18 mouse cellular contexts compared by ENCODE assay signal in genomic region chr7:130386308-130386707, GRCm38 (mm10).
DNase-seq lines count a peak whose midpoint lies in the region; ATAC-seq and TF ChIP-seq lines count a peak whose summit lies in the region.
"Had no signal": no experiment of that assay in that cellular context is flagged by ENCODE, and none has a peak within 500 bp of the region (broad histone marks: within the 10 kb centered on the region; RNA-seq: fewer than 3 reads in every experiment).

No protein-coding gene starts in this region.

- H3K36me3 ChIP-seq in forebrain, embryonic 14.5 days (ENCODE audit: control insufficient read depth, insufficient read depth, low read length), result 0 out of 2 replicates have a peak, but pooled peaks cover 2% of the 10 kb centered on the region
- H3K36me3 ChIP-seq in hindbrain, embryonic 11.5 days (ENCODE audit: control insufficient read depth, insufficient read depth, low read length), result no peaks in the 10 kb centered on the region
- H3K36me3 ChIP-seq in midbrain, embryonic 12.5 days, result peaks cover 3% of the 10 kb centered on the region; the same call in 1 of the 2 replicates

- no peaks in the 10 kb centered on the region for H3K27me3 ChIP-seq in forebrain, embryonic 14.5 days (replicated peaks; ENCODE audit: control insufficient read depth, insufficient read depth, low read length)
- H3K27me3 ChIP-seq in hindbrain, embryonic 11.5 days (ENCODE audit: control insufficient read depth, insufficient read depth, low read length), result no peaks in the 10 kb centered on the region
- H3K27me3 ChIP-seq in midbrain, embryonic 12.5 days, result peaks cover 43% of the 10 kb centered on the region
- H3K27me3 ChIP-seq: embryonic facial prominence, embryonic 13.5 days; kidney, embryonic 15.5 days; liver, embryonic 15.5 days had no signal

- no peaks in the 10 kb centered on the region for H3K9me3 ChIP-seq in forebrain, embryonic 14.5 days (replicated peaks; ENCODE audit: control insufficient read depth, low read length)
- no peaks in the 10 kb centered on the region for H3K9me3 ChIP-seq in hindbrain, embryonic 11.5 days (ENCODE audit: control insufficient read depth, low read length)
- no peaks in the 10 kb centered on the region; the same call in 1 of the 2 replicates for H3K9me3 ChIP-seq in midbrain, embryonic 12.5 days
- H3K9me3 ChIP-seq: embryonic facial prominence, embryonic 13.5 days; kidney, embryonic 15.5 days; liver, embryonic 15.5 days had no signal

- no peak overlapping the region for H3K4me3 ChIP-seq in left cerebral cortex, adult 2 months
- no peak overlapping the region for H3K4me3 ChIP-seq in forebrain, embryonic 14.5 days (ENCODE audit: low read depth, low read length)
- no peak overlapping the region for H3K4me3 ChIP-seq in hindbrain, embryonic 11.5 days (ENCODE audit: low read depth, low read length)
- no peak overlapping the region for H3K4me3 ChIP-seq in midbrain, embryonic 12.5 days
- H3K4me3 ChIP-seq: embryonic facial prominence, embryonic 13.5 days; kidney, embryonic 15.5 days; liver, embryonic 15.5 days had no signal

- no peak overlapping the region for H3K4me2 ChIP-seq in forebrain, embryonic 14.5 days (ENCODE audit: low read length)
- no peak overlapping the region for H3K4me2 ChIP-seq in hindbrain, embryonic 11.5 days (replicated peaks; ENCODE audit: low read depth, low read length)
- no peak overlapping the region for H3K4me2 ChIP-seq in midbrain, embryonic 12.5 days (replicated peaks)
- H3K4me2 ChIP-seq: embryonic facial prominence, embryonic 13.5 days; heart, embryonic 11.5 days; kidney, embryonic 15.5 days; liver, embryonic 15.5 days had no signal

- H3K4me1 ChIP-seq in forebrain, embryonic 14.5 days (ENCODE audit: control insufficient read depth, insufficient read depth, low read length), result peaks cover 16% of the 10 kb centered on the region
- H3K4me1 ChIP-seq in hindbrain, embryonic 11.5 days (replicated peaks; ENCODE audit: control insufficient read depth, insufficient read depth, low read length), result peaks cover 2% of the 10 kb centered on the region; the same call in 1 of the 2 replicates
- H3K4me1 ChIP-seq in midbrain, embryonic 12.5 days, result peaks cover 19% of the 10 kb centered on the region
- H3K4me1 ChIP-seq: kidney, embryonic 15.5 days; liver, embryonic 15.5 days had no signal

- intact Hi-C loops in left cerebral cortex, adult 2 months (cut with DNase I), result loop anchor here (5.0 kb wide), 1 partner anchor 86 kb away; no protein-coding TSS in a partner anchor
- intact Hi-C loops in left cerebral cortex, postnatal 4 days (cut with DNase I), result loop anchor here (10.0 kb wide), 1 partner anchor 732 kb away; no protein-coding TSS in a partner anchor

- no peak overlapping the region for H3K9ac ChIP-seq in forebrain, embryonic 14.5 days (ENCODE audit: low read length)
- no peak overlapping the region for H3K9ac ChIP-seq in hindbrain, embryonic 11.5 days (ENCODE audit: low read depth, low read length)
- no peak overlapping the region for H3K9ac ChIP-seq in midbrain, embryonic 12.5 days (replicated peaks)
- H3K9ac ChIP-seq: embryonic facial prominence, embryonic 13.5 days; kidney, embryonic 15.5 days; liver, embryonic 15.5 days had no signal

- peak overlapping the region; percentile 11; the same call in 1 of the 2 replicates for H3K27ac ChIP-seq in left cerebral cortex, adult 2 months
- H3K27ac ChIP-seq in forebrain, embryonic 14.5 days (ENCODE audit: low read depth, low read length), result no peak overlapping the region
- peak overlapping the region; percentile 58 for H3K27ac ChIP-seq in hindbrain, embryonic 11.5 days (ENCODE audit: low read depth, low read length)
- peak overlapping the region; percentile 47; the same call in 1 of the 2 replicates for H3K27ac ChIP-seq in midbrain, embryonic 12.5 days (replicated peaks)
- H3K27ac ChIP-seq: embryonic facial prominence, embryonic 13.5 days; kidney, embryonic 15.5 days; liver, embryonic 15.5 days had no signal

- 17% methylated on average over 3 of the region's 3 CpGs for WGBS in forebrain, embryonic 14.5 days
- WGBS in hindbrain, embryonic 11.5 days, result 41% methylated on average over 3 of the region's 3 CpGs
- WGBS in midbrain, embryonic 12.5 days, result 25% methylated on average over 3 of the region's 3 CpGs

- no peak for TF ChIP-seq CTCF in left cerebral cortex, adult 2 months (IDR thresholded peaks at IDR 0.05)

- ATAC-seq in forebrain, embryonic 14.5 days, result no peak
- ATAC-seq in hindbrain, embryonic 11.5 days (ENCODE audit: low FRiP score), result no peak
- ATAC-seq in midbrain, embryonic 12.5 days (ENCODE audit: low FRiP score, low read depth), result peak; percentile 64; the same call in 1 of the 2 replicates
- ATAC-seq: inflammation-experienced regulatory T-cells, adult 6 months had no signal

- no peak for DNase-seq in left cerebral cortex, adult 2 months (ENCODE audit: extremely low spot score in 1 of 2, low spot score in 2 of 2)
- DNase-seq in left cerebral cortex, postnatal 4 days, result no peak
- DNase-seq in forebrain, embryonic 14.5 days (ENCODE audit: low spot score), result peak; percentile 20
- no peak for DNase-seq in hindbrain, embryonic 11.5 days (ENCODE audit: low spot score)
- no peak for DNase-seq in kidney, postnatal 4 days
- no peak for DNase-seq in right cerebral cortex, adult 18-20 months
- no peak for DNase-seq in adrenal gland, adult 18-20 months (ENCODE audit: low spot score in 2 of 2)
- DNase-seq: adrenal gland, postnatal 10 days; cerebellum, postnatal 10 days; heart, postnatal 14 days; right cerebral cortex, postnatal 4 days; thymus, adult 2 months had no signal
